Mouse (Mus musculus) heart, embryonic 13.5 days (tissue): Measurements from ENCODE around the gene Fndc7. TPM values are rescaled to one million over a fixed set of nuclear protein-coding genes. Genes with fewer than 3 reads are reported as not detected.

Experiments used
- ATAC-seq: fragments of 200-750 bp; cut with Nextera tagmentation; 2 replicates; pipeline ENCODE4 v1.8.0; 2017; ENCODE audit warnings: moderate TSS enrichment; ENCODE audit not compliant: insufficient number of reproducible peaks, low FRiP score, low TSS enrichment; ENCODE audit errors: extremely low read depth
- H3K27ac ChIP-seq: fragments of 300-500 bp; sonication (generic); replicated peaks from 2 replicates; pipeline ENCODE4 v1.5.1; 2015; ENCODE audit warnings: moderate library complexity, mild to moderate bottlenecking, inconsistent platforms
- H3K27me3 ChIP-seq: fragments of 300-500 bp; sonication (generic); replicated peaks from 2 replicates; pipeline ENCODE4 v1.6.1; 2015; ENCODE audit warnings: mild to moderate bottlenecking, inconsistent platforms
- H3K36me3 ChIP-seq: fragments of 300-500 bp; sonication (generic); 2 replicates; pipeline ENCODE4 v1.6.1; 2015; ENCODE audit warnings: mild to moderate bottlenecking, inconsistent platforms
- H3K4me1 ChIP-seq: fragments of 300-500 bp; sonication (generic); 2 replicates; pipeline ENCODE4 v1.6.1; 2015; ENCODE audit warnings: inconsistent platforms
- H3K4me2 ChIP-seq: fragments of 300-500 bp; sonication (generic); 2 replicates; pipeline ENCODE4 v1.6.1; 2015; ENCODE audit warnings: inconsistent platforms, mild to moderate bottlenecking, moderate library complexity
- H3K4me3 ChIP-seq: fragments of 300-500 bp; sonication (generic); 2 replicates; pipeline ENCODE4 v1.5.1; 2015; ENCODE audit warnings: moderate library complexity, mild to moderate bottlenecking, inconsistent platforms
- H3K9ac ChIP-seq: fragments of 300-500 bp; sonication (generic); 2 replicates; pipeline ENCODE4 v1.6.1; 2015; ENCODE audit warnings: inconsistent platforms, mild to moderate bottlenecking, moderate library complexity
- H3K9me3 ChIP-seq: fragments of 300-500 bp; sonication (generic); 2 replicates; pipeline ENCODE4 v1.6.1; 2016; ENCODE audit warnings: inconsistent platforms
- whole genome bisulfite sequencing: fragments of 180-500 bp; shearing (Covaris S2); methylation state at CpG from one replicate; pipeline ENCODE4 v1.1.7; 2015; ENCODE audit warnings: mixed read lengths; 5-methylcytosine and 5-hydroxymethylcytosine counted together
- polyA plus RNA-seq: library from polyadenylated mRNA; unstranded; fragments of >200 nt; fragmentation: Nextera tagmentation; extraction: Ambion mirVana; gene quantifications from 2 replicates; pipeline ENCODE4 v1.2.1, GENCODE M21; 2015

The Fndc7 gene
- polyA plus RNA-seq, 1 experiment from 2014 or later = 0.13 TPM

DNA sequence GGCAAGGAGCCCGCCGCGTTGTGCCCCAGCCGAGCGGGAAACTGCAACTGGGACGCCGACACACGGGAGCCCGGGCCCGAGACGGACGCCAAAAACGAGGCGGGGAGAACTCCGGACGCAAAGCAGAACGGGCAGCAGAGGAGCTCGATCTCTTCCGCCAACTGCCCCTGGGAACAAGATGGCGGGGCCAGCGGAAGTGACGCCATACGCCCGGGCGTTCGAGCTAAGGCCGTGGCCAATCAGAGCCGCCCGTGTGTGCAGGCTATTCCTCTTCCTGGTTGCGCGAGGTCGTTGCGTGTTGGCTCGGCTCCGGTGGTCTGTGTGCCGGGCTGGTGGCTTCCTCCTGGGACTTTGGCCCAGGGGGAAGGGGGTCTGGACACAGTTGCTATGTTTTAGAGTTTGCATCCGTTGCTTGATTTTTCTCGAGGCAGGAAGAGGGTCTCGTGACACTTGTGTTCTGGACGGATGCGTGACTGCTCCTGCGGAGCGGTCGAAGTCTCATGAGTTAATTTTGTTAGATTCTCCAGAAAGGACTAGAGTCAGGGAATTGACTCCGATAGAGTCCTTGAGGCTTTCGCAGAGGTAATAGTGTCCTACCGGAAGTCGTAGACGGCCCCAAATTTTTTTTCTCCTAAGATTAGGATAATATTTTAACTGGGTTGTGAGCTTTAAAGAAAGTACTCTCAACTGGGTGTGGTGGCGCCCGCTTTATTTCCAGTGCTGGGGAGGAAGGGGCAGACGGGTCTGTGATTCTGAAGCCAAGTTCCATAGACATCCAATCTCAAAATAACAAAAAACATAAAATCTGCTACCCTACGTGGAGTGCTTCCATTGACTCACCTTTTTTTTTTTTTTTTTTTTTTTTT is 22.0 kb upstream of the Fndc7 start, which contains the start of gene Prpf38b:
TSS of gene Prpf38b (minus strand) at position 180 of the 866 bp plus-strand sequence.
- H3K9me3 ChIP-seq = no peaks in the 10 kb centered on the region

DNA sequence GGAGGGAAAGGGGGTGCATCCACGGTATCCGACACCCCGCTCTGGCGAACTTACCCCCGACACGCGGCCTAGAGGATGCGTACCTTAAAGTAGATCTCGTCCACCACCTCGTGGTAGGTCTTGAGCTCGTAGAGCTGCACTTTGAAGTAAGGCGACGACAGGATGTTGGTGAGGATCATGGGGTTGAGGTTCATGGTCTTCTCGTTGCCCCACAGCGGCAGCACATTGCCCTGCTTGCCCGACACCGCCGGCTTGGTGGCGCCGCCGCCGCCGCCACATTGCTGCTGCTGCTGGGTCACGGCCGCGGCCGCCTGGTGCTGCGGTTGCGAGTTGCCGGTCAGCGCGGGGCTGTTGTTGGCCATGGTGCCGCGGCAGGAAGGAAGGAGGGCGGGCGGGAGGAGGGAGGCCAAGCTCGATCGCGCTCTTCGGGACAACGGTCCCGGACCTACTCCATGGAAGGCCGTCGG is 21.3 kb upstream of the Fndc7 start:
- peak overlapping the region; percentile 99 for H3K27ac ChIP-seq
- peak overlapping the region; percentile 97 for H3K9ac ChIP-seq
- peak overlapping the region; percentile 99 for H3K4me2 ChIP-seq
- no peaks in the 10 kb centered on the region for H3K9me3 ChIP-seq
- no peaks in the 10 kb centered on the region for H3K27me3 ChIP-seq
- peaks cover 15% of the 10 kb centered on the region for H3K4me1 ChIP-seq
- H3K36me3 ChIP-seq = peaks cover 27% of the 10 kb centered on the region
- H3K4me3 ChIP-seq = peak overlapping the region; percentile 96
- under 1% methylated on average over 42 of the region's 44 CpGs for WGBS
- ATAC-seq = peak; percentile 72

More for the DNA sequence above, 22.0 kb upstream of the Fndc7 start, which contains the start of gene Prpf38b:
- H3K9ac ChIP-seq = peak within 1 kb of the TSS; percentile 97
- peak within 1 kb of the TSS; percentile 99 for H3K4me2 ChIP-seq
- peaks cover 22% of the 10 kb centered on the region for H3K36me3 ChIP-seq
- ATAC-seq = peak; percentile 97
- peak within 1 kb of the TSS; percentile 96 for H3K4me3 ChIP-seq
- no peaks in the 10 kb centered on the region for H3K27me3 ChIP-seq
- 2% methylated on average over 53 of the region's 53 CpGs for WGBS
- H3K27ac ChIP-seq = peak within 1 kb of the TSS; percentile 99
- peaks cover 15% of the 10 kb centered on the region for H3K4me1 ChIP-seq

- Histone ChIP-seq H3K9ac (peak overlapping the region; percentile 97), H3K4me3 (peak overlapping the region; percentile 96), H3K4me2 (peak overlapping the region; percentile 99), H3K4me1 (peaks cover 15% of the 10 kb centered on the region), H3K27ac (peak overlapping the region; percentile 99), H3K9me3 (no peaks in the 10 kb centered on the region), H3K36me3 (peaks cover 33% of the 10 kb centered on the region), H3K27me3 (no peaks in the 10 kb centered on the region)
- under 1% methylated on average over 32 of the region's 32 CpGs for WGBS
- ATAC-seq = no peak
Measured at GRCm38 (mm10) chr3:108910303-108911080, 20.7 kb upstream of the Fndc7 start.

GRCm38 (mm10) chr3:108902934-108903333 is 13.1 kb upstream of the Fndc7 start:
- H3K36me3 ChIP-seq = peaks cover 79% of the 10 kb centered on the region
- H3K9me3 ChIP-seq = no peaks in the 10 kb centered on the region
- 91% methylated on average over 6 of the region's 6 CpGs for WGBS
- ATAC-seq = no peak
- H3K4me3 ChIP-seq = no peak overlapping the region
- H3K4me2 ChIP-seq = no peak overlapping the region
- no peaks in the 10 kb centered on the region for H3K4me1 ChIP-seq
- H3K27ac ChIP-seq = no peak overlapping the region
- no peaks in the 10 kb centered on the region for H3K27me3 ChIP-seq
- H3K9ac ChIP-seq = no peak overlapping the region

DNA sequence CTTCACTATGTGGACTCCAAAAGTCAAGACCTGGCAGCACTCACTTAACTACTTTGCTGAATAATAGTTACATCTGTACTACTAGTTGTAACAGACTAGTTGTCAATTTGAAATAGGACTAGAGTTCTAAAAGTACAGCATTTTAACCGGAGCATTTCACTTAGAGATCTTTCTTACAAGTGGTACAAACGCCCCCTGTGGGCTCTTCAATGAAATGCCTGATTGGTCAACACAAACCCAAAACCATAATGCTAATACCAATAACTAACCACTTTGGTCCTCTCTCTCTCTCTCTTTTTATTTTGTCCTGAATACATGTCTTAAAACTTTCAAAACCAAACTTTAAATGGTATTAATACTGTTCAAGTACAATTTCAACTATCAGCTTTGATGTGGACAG is 12.2 kb upstream of the Fndc7 start:
- no peak for ATAC-seq
- 45% methylated on average over 2 of the region's 2 CpGs for WGBS
- Histone ChIP-seq H3K9ac (no peak overlapping the region), H3K9me3 (no peaks in the 10 kb centered on the region), H3K27ac (no peak overlapping the region), H3K4me3 (no peak overlapping the region), H3K4me1 (no peaks in the 10 kb centered on the region), H3K4me2 (no peak overlapping the region), H3K36me3 (peaks cover 70% of the 10 kb centered on the region), H3K27me3 (no peaks in the 10 kb centered on the region)

GRCm38 (mm10) chr3:108900681-108901080 is 10.9 kb upstream of the Fndc7 start:
- Histone ChIP-seq H3K4me3 (no peak overlapping the region), H3K4me2 (no peak overlapping the region), H3K27me3 (no peaks in the 10 kb centered on the region), H3K36me3 (peaks cover 58% of the 10 kb centered on the region), H3K9ac (no peak overlapping the region), H3K9me3 (no peaks in the 10 kb centered on the region), H3K4me1 (no peaks in the 10 kb centered on the region), H3K27ac (no peak overlapping the region)
- no peak for ATAC-seq
- WGBS = 71% methylated on average over 5 of the region's 5 CpGs

DNA sequence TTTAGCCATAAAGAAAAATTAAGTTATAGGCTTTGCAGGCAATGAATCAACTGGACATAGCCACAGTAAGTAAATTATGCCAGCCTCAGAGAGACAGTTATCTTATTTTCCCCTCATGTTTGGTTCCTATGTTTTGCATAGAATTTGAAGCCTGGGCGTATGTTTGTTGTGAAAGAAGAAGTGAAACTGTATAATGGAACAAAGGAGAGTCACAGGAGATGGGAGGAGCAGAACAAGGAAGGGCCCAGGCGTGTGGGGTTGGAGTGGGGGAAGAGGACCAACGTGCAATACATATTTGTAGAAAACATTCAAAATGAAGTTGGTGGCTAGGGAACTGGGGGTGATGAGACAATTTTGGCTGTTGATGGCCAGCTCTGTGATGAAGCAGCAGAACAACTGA is 10.3 kb upstream of the Fndc7 start:
- H3K4me1 ChIP-seq = no peaks in the 10 kb centered on the region
- peaks cover 53% of the 10 kb centered on the region for H3K36me3 ChIP-seq
- H3K4me2 ChIP-seq = no peak overlapping the region
- WGBS = 85% methylated on average over 3 of the region's 3 CpGs
- no peaks in the 10 kb centered on the region for H3K27me3 ChIP-seq
- no peak overlapping the region for H3K9ac ChIP-seq
- no peak overlapping the region for H3K27ac ChIP-seq
- ATAC-seq = no peak
- H3K9me3 ChIP-seq = no peaks in the 10 kb centered on the region
- H3K4me3 ChIP-seq = no peak overlapping the region

DNA sequence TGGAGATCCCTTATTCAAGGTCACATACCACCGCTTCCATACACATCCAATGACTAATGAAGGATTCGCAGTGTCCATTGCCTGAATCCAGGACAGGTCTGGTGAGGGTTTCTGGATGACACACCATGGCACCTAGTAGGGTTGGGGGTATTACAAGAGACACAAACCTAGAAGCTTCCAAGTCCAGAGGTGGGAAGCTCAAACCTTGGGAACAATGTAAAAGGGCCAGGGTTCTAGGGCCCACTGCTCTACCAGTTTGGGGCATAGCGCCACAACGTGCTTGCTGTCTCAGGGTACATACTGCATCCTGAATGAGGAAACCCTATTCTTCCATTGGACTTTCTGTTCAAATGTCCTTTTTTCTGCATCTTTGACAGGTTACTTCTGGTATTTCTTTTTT is 8.8 kb upstream of the Fndc7 start:
- WGBS = 94% methylated on average over 4 of the region's 4 CpGs
- no peak overlapping the region for H3K4me2 ChIP-seq
- no peak overlapping the region for H3K4me3 ChIP-seq
- no peaks in the 10 kb centered on the region for H3K4me1 ChIP-seq
- H3K27ac ChIP-seq = no peak overlapping the region
- no peak overlapping the region for H3K9ac ChIP-seq
- no peaks in the 10 kb centered on the region for H3K27me3 ChIP-seq
- peaks cover 38% of the 10 kb centered on the region for H3K36me3 ChIP-seq
- ATAC-seq = no peak
- H3K9me3 ChIP-seq = no peaks in the 10 kb centered on the region

DNA sequence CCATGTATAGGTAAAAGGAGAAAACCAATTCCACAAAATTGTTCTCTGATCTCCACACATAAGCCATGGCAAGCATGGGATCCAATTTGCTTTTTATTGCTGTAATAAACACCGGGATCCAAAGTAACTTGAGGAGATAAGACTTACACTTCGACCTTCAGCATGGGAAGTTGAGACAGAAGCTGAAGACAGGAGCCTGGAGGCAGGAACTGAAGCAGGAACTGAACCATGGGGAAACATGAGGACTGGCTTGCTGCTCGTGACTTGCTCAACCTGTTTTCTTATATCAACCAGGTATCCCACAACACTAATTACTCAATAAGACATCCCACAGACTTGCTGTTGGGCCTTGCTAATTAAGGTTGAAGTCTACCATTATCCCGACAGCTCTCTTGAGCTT is 3.1 kb upstream of the Fndc7 start:
- no peaks in the 10 kb centered on the region for H3K27me3 ChIP-seq
- no peak overlapping the region for H3K9ac ChIP-seq
- ATAC-seq = no peak
- no peak overlapping the region for H3K27ac ChIP-seq
- no peak overlapping the region for H3K4me3 ChIP-seq
- H3K4me2 ChIP-seq = no peak overlapping the region
- no peaks in the 10 kb centered on the region for H3K36me3 ChIP-seq
- no peaks in the 10 kb centered on the region for H3K9me3 ChIP-seq
- no peaks in the 10 kb centered on the region for H3K4me1 ChIP-seq
- WGBS = 59% methylated on average over 4 of the region's 4 CpGs

DNA sequence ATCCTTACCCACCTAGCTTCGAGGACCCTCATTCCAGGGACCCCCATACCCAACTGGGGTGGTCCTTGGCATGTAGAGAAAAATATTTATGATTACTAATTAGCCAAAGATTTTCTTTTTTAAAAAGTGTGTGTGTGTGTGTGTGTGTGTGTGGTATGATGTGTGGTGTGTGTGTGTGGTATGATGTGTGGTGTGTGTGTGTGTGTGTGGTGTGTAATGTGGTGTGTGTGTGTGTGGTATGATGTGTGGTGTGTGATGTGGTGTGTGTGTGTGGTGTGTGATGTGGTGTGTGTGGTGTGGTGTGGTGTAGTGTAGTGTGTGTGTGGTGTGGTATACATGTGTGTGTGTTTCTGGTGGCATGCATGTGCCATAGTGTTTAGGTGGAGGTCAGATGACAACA is 2.3 kb upstream of the Fndc7 start:
- Histone ChIP-seq H3K4me3 (no peak overlapping the region), H3K36me3 (no peaks in the 10 kb centered on the region), H3K9ac (no peak overlapping the region), H3K4me1 (peaks cover 2% of the 10 kb centered on the region), H3K4me2 (no peak overlapping the region), H3K27ac (no peak overlapping the region), H3K27me3 (no peaks in the 10 kb centered on the region), H3K9me3 (no peaks in the 10 kb centered on the region)
- ATAC-seq = no peak
- 69% methylated on average over 1 of the region's 1 CpGs for WGBS

GRCm38 (mm10) chr3:108887618-108887975 is 2.2 kb downstream of the Fndc7 start:
- Histone ChIP-seq H3K4me2 (no peak overlapping the region), H3K9ac (no peak overlapping the region), H3K9me3 (no peaks in the 10 kb centered on the region), H3K27ac (no peak overlapping the region), H3K4me1 (peaks cover 36% of the 10 kb centered on the region), H3K36me3 (no peaks in the 10 kb centered on the region), H3K27me3 (no peaks in the 10 kb centered on the region), H3K4me3 (no peak overlapping the region)
- WGBS = 85% methylated on average over 3 of the region's 3 CpGs
- ATAC-seq = no peak
